Mouse (Mus musculus): Measurements from ENCODE around the gene Lpxn.

Lpxn gene

GRCm38 (mm10) chr19:12795511-12796327, at the start of gene Lpxn, which contains the start of gene Zfp91:
Lpxn (plus strand) TSS chr19:12796193.
Zfp91 (minus strand) TSS chr19:12796126.
- peak; percentile 98 to 99 for DNase-seq

GRCm38 (mm10) chr19:12756286-12756685, 39.7 kb upstream of the Lpxn start:
- DNase-seq, result no peak

GRCm38 (mm10) chr19:12758936-12759478, 37.0 kb upstream of the Lpxn start:
- no peak for DNase-seq

- DNase-seq, result peak; percentile 86 to 90
Measured at GRCm38 (mm10) chr19:12759656-12760055, 36.3 kb upstream of the Lpxn start.

- DNase-seq, result peak; percentile 9 to 12
Measured at GRCm38 (mm10) chr19:12762212-12763130, 33.5 kb upstream of the Lpxn start.

- DNase-seq, result no peak
Measured at GRCm38 (mm10) chr19:12765308-12765707, 30.7 kb upstream of the Lpxn start, which contains the start of gene Cntf. Cntf (minus strand) TSS chr19:12765632.

- DNase-seq, result no peak
Measured at GRCm38 (mm10) chr19:12770888-12771287, 25.1 kb upstream of the Lpxn start.

- DNase-seq, result no peak
Measured at GRCm38 (mm10) chr19:12780437-12780836, 15.6 kb upstream of the Lpxn start.

- DNase-seq, result no peak
Measured at GRCm38 (mm10) chr19:12786803-12787395, 9.1 kb upstream of the Lpxn start.

GRCm38 (mm10) chr19:12787721-12788120, 8.3 kb upstream of the Lpxn start:
- DNase-seq, result peak in 1 of 2 experiments; percentile 11

- no peak for DNase-seq
Measured at GRCm38 (mm10) chr19:12792374-12792773, 3.6 kb upstream of the Lpxn start.

GRCm38 (mm10) chr19:12794056-12795044, 1.6 kb upstream of the Lpxn start:
- peak; percentile 89 to 92 for DNase-seq

GRCm38 (mm10) chr19:12795110-12795509, 883 bp upstream of the Lpxn start:
- no peak for DNase-seq

GRCm38 (mm10) chr19:12796328-12796931, 437 bp downstream of the Lpxn start:
- DNase-seq, result peak; percentile 56 to 68

- peak; percentile 26 to 56 for DNase-seq
Measured at GRCm38 (mm10) chr19:12797071-12797470, 1.1 kb downstream of the Lpxn start.

GRCm38 (mm10) chr19:12798404-12798803, 2.4 kb downstream of the Lpxn start:
- no peak for DNase-seq

- DNase-seq, result no peak
Measured at GRCm38 (mm10) chr19:12799081-12799480, 3.1 kb downstream of the Lpxn start.

GRCm38 (mm10) chr19:12800621-12801020, 4.6 kb downstream of the Lpxn start:
- DNase-seq, result no peak

GRCm38 (mm10) chr19:12801046-12801445, 5.1 kb downstream of the Lpxn start:
- no peak for DNase-seq

GRCm38 (mm10) chr19:12802830-12803229, 6.8 kb downstream of the Lpxn start:
- DNase-seq, result no peak

- DNase-seq, result no peak
Measured at GRCm38 (mm10) chr19:12804237-12804636, 8.2 kb downstream of the Lpxn start.
